Mouse (Mus musculus) heart, postnatal 10 days (tissue): ENCODE measurements around the gene Olfr250. TPM values are rescaled to one million over a fixed set of nuclear protein-coding genes. Genes with fewer than 3 reads are reported as not detected.
A peak's percentile ranks its signal among the peaks of the same experiment; 100 is the strongest.
"Not testable (repeated sequence)": the region's sequence is repeated elsewhere in the genome, so short reads cannot be mapped to it uniquely, and the experiment has no call there.

Source experiments
- DNase-seq, 2 experiments: peaks; one replicate each; pipeline ENCODE4 v3.0.0; 2021
- intact Hi-C: fragments of 180-260 bp; cut with DNase I; formaldehyde crosslinking; loops from one replicate; pipeline ENCODE4 v1.15.1; 2025
- total RNA-seq, 2 experiments: library from RNA; stranded (reverse); gene quantifications; 2 replicates each; pipeline ENCODE4 v1.2.3; 2021

Olfr250 gene
- not detected for total RNA-seq

GRCm38 (mm10) chr9:38366596-38366995 is at the start of gene Olfr250:
Olfr250 (plus strand) TSS chr9:38366896.
- intact Hi-C loops: no loop called here
- no peak for DNase-seq

- intact Hi-C loops: no loop called here
- DNase-seq: no peak
These were observed 37.9 kb upstream of the Olfr250 start, which contains the start of gene Olfr25 for GRCm38 (mm10) chr9:38328760-38329159. Olfr25 (plus strand) TSS chr9:38329060.

GRCm38 (mm10) chr9:38348111-38348510 is 18.6 kb upstream of the Olfr250 start, which contains the start of gene Olfr898:
Olfr898 (plus strand) TSS chr9:38348411.
- intact Hi-C loops: no loop called here
- no peak for DNase-seq

- no peak for DNase-seq
- intact Hi-C loops: no loop called here
These were observed 10.1 kb downstream of the Olfr250 start, which contains the start of gene Olfr251 for GRCm38 (mm10) chr9:38376786-38377185. Olfr251 (plus strand) TSS chr9:38377086.

- intact Hi-C loops: no loop called here
- no peak for DNase-seq
These were observed 34.7 kb downstream of the Olfr250 start, which contains the start of gene Olfr147 for GRCm38 (mm10) chr9:38401398-38401797. Olfr147 (plus strand) TSS chr9:38401698.

GRCm38 (mm10) chr9:38407502-38407901 is 40.8 kb downstream of the Olfr250 start:
- intact Hi-C loops: not testable (repeated sequence)

GRCm38 (mm10) chr9:38413502-38413901 is 46.8 kb downstream of the Olfr250 start:
- peak; percentile 1 to 10 for DNase-seq
- intact Hi-C loops: not testable (repeated sequence)

More at GRCm38 (mm10) chr9:38407502-38407901, 40.8 kb downstream of the Olfr250 start:
- not testable (repeated sequence) for DNase-seq

Other genes starting within 250 kb of the Olfr250 start
- gene Olfr890, start 224.4 kb upstream of the Olfr250 start, total RNA-seq: not detected
- gene Olfr891, start 186.1 kb upstream of the Olfr250 start, total RNA-seq: not detected
- not detected for gene Olfr893, start 158.5 kb upstream of the Olfr250 start, total RNA-seq
- not detected for gene Olfr894, start 148.8 kb upstream of the Olfr250 start, total RNA-seq
- not detected for gene Olfr143, start 114.1 kb upstream of the Olfr250 start, total RNA-seq
- not detected for gene Olfr895, start 99.0 kb upstream of the Olfr250 start, total RNA-seq
- gene Olfr896-ps1, start 75.8 kb upstream of the Olfr250 start, total RNA-seq: not detected
- not detected for gene Olfr25, start 37.8 kb upstream of the Olfr250 start, total RNA-seq
- not detected for gene Olfr898, start 18.5 kb upstream of the Olfr250 start, total RNA-seq
- not detected for gene Olfr251, start 10.2 kb downstream of the Olfr250 start, total RNA-seq
- not detected for gene Olfr147, start 34.8 kb downstream of the Olfr250 start, total RNA-seq
- gene Olfr901, start 62.6 kb downstream of the Olfr250 start, total RNA-seq: not detected
- gene Olfr902, start 80.8 kb downstream of the Olfr250 start, total RNA-seq: not detected
- not detected for gene Olfr904, start 96.2 kb downstream of the Olfr250 start, total RNA-seq
- gene Olfr905, start 104.2 kb downstream of the Olfr250 start, total RNA-seq: not detected
- not detected for gene Olfr906, start 120.2 kb downstream of the Olfr250 start, total RNA-seq
- not detected for gene Olfr907, start 128.9 kb downstream of the Olfr250 start, total RNA-seq
- gene Olfr911-ps1, start 154.7 kb downstream of the Olfr250 start, total RNA-seq: not detected
- gene Olfr910, start 171.0 kb downstream of the Olfr250 start, total RNA-seq: not detected
- not detected for gene Olfr912, start 213.3 kb downstream of the Olfr250 start, total RNA-seq
- not detected for gene Olfr913, start 225.9 kb downstream of the Olfr250 start, total RNA-seq
- not detected for gene Olfr914, start 238.2 kb downstream of the Olfr250 start, total RNA-seq